Mouse (Mus musculus): Measurements from ENCODE around the gene Zfp160. TPM values are rescaled to one million over a fixed set of nuclear protein-coding genes. Genes with fewer than 3 reads are reported as not detected.

Zfp160 gene
- polyA plus RNA-seq, 1 experiment = 2.4 TPM

Other genes starting within 250 kb of the Zfp160 start
- gene Vmn1r228, start 222.7 kb upstream of the Zfp160 start, polyA plus RNA-seq (2012; rRNA removed) = not detected in 2 replicates
- gene Vmn1r229, start 197.3 kb upstream of the Zfp160 start, polyA plus RNA-seq (2012; rRNA removed) = not detected in 2 replicates
- not detected in 2 replicates for gene Vmn1r230, start 168.5 kb upstream of the Zfp160 start, polyA plus RNA-seq (2012; rRNA removed)
- not detected in 2 replicates for gene Vmn1r231, start 103.8 kb upstream of the Zfp160 start, polyA plus RNA-seq (2012; rRNA removed)
- not detected in 2 replicates for gene Vmn1r232, start 89.2 kb upstream of the Zfp160 start, polyA plus RNA-seq (2012; rRNA removed)
- gene Ppp2r1a, start 63.6 kb upstream of the Zfp160 start, polyA plus RNA-seq (2012; rRNA removed) = 174 TPM in 2 replicates
- gene Vmn1r233, start 12.4 kb upstream of the Zfp160 start, polyA plus RNA-seq (2012; rRNA removed) = not detected in 2 replicates
- not detected in 2 replicates for gene Vmn1r234, start 217.2 kb downstream of the Zfp160 start, polyA plus RNA-seq (2012; rRNA removed)
- not detected in 2 replicates for gene Vmn1r235, start 247.5 kb downstream of the Zfp160 start, polyA plus RNA-seq (2012; rRNA removed)

All from large intestine, adult 2 months (tissue).